In genomic region chr4:32137243-32137642, GRCm38 (mm10) we compare ENCODE assay signal across 13 mouse cellular contexts.
"Had no signal": no experiment of that assay in that cellular context is flagged by ENCODE, and none has a peak within 500 bp of the region (broad histone marks: within the 10 kb centered on the region; RNA-seq: fewer than 3 reads in every experiment).

No protein-coding gene starts in this region.

- H3K27ac ChIP-seq: kidney, postnatal 0 days; liver, embryonic 15.5 days; macrophage; neural tube, embryonic 12.5 days had no signal

- H3K27me3 ChIP-seq: liver, embryonic 15.5 days; neural tube, embryonic 12.5 days had no signal

- DNase-seq: kidney, adult 8-10 months; kidney, postnatal 36 days; layer of hippocampus, adult 9-11 months; layer of hippocampus, postnatal 36 days; lung, adult 2 months; thymus, adult 2 months; thymus, postnatal 25 days had no signal

- H3K9me3 ChIP-seq: liver, embryonic 15.5 days; neural tube, embryonic 12.5 days had no signal

- H3K4me1 ChIP-seq: liver, embryonic 15.5 days; neural tube, embryonic 12.5 days had no signal

- H3K9ac ChIP-seq: liver, embryonic 15.5 days; neural tube, embryonic 12.5 days had no signal

- ATAC-seq: lung, postnatal 0 days had no signal

- H3K4me3 ChIP-seq: liver, embryonic 15.5 days; neural tube, embryonic 12.5 days had no signal

- H3K4me2 ChIP-seq: liver, embryonic 11.5 days; liver, embryonic 15.5 days; neural tube, embryonic 12.5 days had no signal

- H3K36me3 ChIP-seq: liver, embryonic 15.5 days; neural tube, embryonic 12.5 days had no signal
